Mouse (Mus musculus): ENCODE measurements at regions not wholly inside any gene's neighbourhood (a gene's known extent, or its start where the extent isn't known, plus 50 kb on each side); places are given as distances from the start of the nearest gene placed in this dataset.

DNA sequence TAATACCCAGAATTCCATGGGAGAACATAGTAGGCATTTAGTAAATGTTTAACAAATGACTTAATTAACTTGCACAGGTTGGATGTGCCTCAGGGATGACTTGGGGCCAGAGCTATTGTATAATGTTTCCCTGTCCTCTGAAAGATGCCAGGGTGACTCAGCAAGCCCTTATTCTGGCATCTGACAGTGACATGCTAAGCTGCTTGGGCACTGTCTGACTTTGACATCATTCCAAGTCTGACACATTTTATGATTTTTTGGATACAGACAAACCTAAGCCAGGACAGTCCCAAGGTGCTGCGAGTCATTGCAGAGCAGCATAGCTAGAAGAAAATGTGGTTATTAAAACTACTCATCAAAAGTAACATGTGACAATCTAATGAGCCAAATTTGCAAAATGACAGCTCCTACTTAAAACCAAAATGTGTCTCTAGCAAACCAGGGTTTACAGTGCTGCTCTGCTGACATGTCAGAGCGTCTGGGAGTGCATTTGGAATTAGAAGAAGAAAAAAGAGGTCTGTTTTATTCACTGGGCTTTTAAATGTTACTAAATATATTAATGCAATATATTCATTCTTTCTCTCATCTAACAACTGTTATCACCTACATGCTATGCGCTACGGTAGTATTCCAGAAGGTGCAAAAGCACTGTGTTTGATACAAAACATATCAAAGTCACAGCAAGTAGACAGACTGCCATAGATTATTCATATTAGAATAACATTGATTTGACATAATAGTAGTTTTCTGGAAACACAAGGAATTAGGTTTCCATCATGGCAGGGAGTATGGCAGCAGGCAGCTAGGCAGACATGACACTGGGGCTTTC, 64.1 kb upstream of the Klf12 start:
- TF ChIP-seq CTCF (IDR thresholded peaks at IDR 0.05; ENCODE audit: borderline replicate concordance, control insufficient read depth, extremely low read depth, insufficient read depth, low read length, poor library complexity) (no peak), POLR2A (IDR thresholded peaks at IDR 0.05; ENCODE audit: control insufficient read depth, extremely low read depth, insufficient read depth, low read length, poor library complexity) (no peak)
